Mouse (Mus musculus) myocyte (in vitro differentiated cells): ENCODE data around the gene Aldh1l1. TPM values are rescaled to one million over a fixed set of nuclear protein-coding genes. Genes with fewer than 3 reads are reported as not detected.

Source experiments
- H3K27me3 ChIP-seq: one replicate; pipeline ENCODE4 v1.6.1; 2011; ENCODE audit not compliant: control insufficient read depth, insufficient read depth, insufficient read length
- H3K36me3 ChIP-seq: one replicate; pipeline ENCODE4 v1.6.1; 2011; ENCODE audit not compliant: control insufficient read depth, insufficient read depth
- H3K4me2 ChIP-seq: one replicate; pipeline ENCODE4 v1.6.1; 2011; ENCODE audit warnings: low read depth, control low read depth
- H3K4me3 ChIP-seq: one replicate; pipeline ENCODE4 v1.5.1; 2011; ENCODE audit warnings: mild to moderate bottlenecking, control low read depth, moderate library complexity
- H3K79me2 ChIP-seq: one replicate; pipeline ENCODE4 v1.6.1; 2011; ENCODE audit not compliant: control insufficient read depth, insufficient read depth
- H3ac ChIP-seq: one replicate; pipeline ENCODE4 v1.6.1; 2011; ENCODE audit not compliant: control insufficient read depth, insufficient read length
- CEBPB ChIP-seq: IDR thresholded peaks from 2 replicates; pipeline ENCODE4 v1.6.1; 2011; ENCODE audit warnings: mild to moderate bottlenecking, moderate library complexity; ENCODE audit not compliant: poor library complexity, insufficient read depth, severe bottlenecking
- E2F4 ChIP-seq: IDR thresholded peaks from one replicate; pipeline ENCODE4 v1.6.1; 2011; ENCODE audit warnings: mild to moderate bottlenecking, control low read depth, moderate library complexity; ENCODE audit not compliant: insufficient read depth
- MAX ChIP-seq: IDR thresholded peaks from one replicate; pipeline ENCODE4 v1.6.1; 2011; ENCODE audit warnings: low read depth, mild to moderate bottlenecking, control low read depth
- MYOD1 ChIP-seq, 3 experiments: IDR thresholded peaks; one replicate each; pipeline ENCODE4 v1.6.1; 2011; ENCODE audit warnings: control low read depth in 2 of 3, low read depth in 2 of 3, mild to moderate bottlenecking in 2 of 3, moderate library complexity in 1 of 3; ENCODE audit not compliant: insufficient read length in 2 of 3, control insufficient read depth in 1 of 3
- MYOG ChIP-seq, 3 experiments: IDR thresholded peaks; one replicate each; pipeline ENCODE4 v1.6.1; 2011; ENCODE audit warnings: control low read depth in 2 of 3, low read depth in 2 of 3, mild to moderate bottlenecking in 2 of 3; ENCODE audit not compliant: insufficient read length in 2 of 3, control insufficient read depth in 1 of 3, insufficient read depth in 1 of 3
- POLR2A ChIP-seq: IDR thresholded peaks from one replicate; pipeline ENCODE4 v1.6.1; 2011; ENCODE audit warnings: low read depth, mild to moderate bottlenecking, control low read depth, moderate library complexity; ENCODE audit not compliant: insufficient read length
- POLR2AphosphoS2 ChIP-seq: IDR thresholded peaks from one replicate; pipeline ENCODE4 v1.6.1; 2011; ENCODE audit warnings: low read depth, control low read depth; ENCODE audit not compliant: insufficient read length
- REST ChIP-seq: IDR thresholded peaks from one replicate; pipeline ENCODE4 v1.6.1; 2011; ENCODE audit warnings: mild to moderate bottlenecking, control low read depth, moderate library complexity; ENCODE audit not compliant: insufficient read depth, insufficient read length
- SRF ChIP-seq: IDR thresholded peaks from one replicate; pipeline ENCODE4 v1.6.1; 2011; ENCODE audit warnings: low read depth; ENCODE audit not compliant: control insufficient read depth, insufficient read length
- TCF12 ChIP-seq: IDR thresholded peaks from one replicate; pipeline ENCODE4 v1.6.1; 2011; ENCODE audit warnings: mild to moderate bottlenecking, control low read depth; ENCODE audit not compliant: poor library complexity, insufficient read depth, severe bottlenecking
- TCF3 ChIP-seq: IDR thresholded peaks from one replicate; pipeline ENCODE4 v1.6.1; 2011; ENCODE audit warnings: low read depth, control low read depth; ENCODE audit not compliant: insufficient read length
- USF1 ChIP-seq: IDR thresholded peaks from one replicate; pipeline ENCODE4 v1.6.1; 2011; ENCODE audit warnings: low read depth, mild to moderate bottlenecking, control low read depth, moderate library complexity
- polyA plus RNA-seq: library from polyadenylated mRNA; unstranded; fragments of >200 nt; fragmentation: generic; extraction: Trizol; gene quantifications from one replicate; pipeline ENCODE4 v1.2.1, GENCODE M21; 2012; ENCODE audit warnings: missing spikeins

The Aldh1l1 gene
- polyA plus RNA-seq, 1 experiment = 1.1 TPM

DNA sequence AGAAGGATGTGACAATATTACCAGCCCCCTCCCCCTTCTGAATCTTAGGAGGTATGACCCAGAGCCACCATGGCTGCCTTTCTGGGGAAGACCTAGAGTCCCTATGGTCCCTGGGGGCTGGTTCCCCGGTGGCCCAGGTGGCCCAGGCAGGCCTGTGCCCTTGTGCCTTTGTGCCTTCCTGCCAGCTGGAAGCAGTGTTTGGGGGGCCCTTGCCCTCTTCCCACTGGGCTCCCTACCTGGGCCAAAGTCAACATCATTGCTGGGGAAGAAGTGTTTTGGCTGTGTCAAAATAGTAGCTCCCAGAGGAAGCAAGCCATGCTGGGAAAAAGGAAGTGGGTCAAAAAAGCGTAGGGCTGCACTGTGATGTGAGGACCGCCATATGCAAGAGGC, 11.9 kb upstream of the Aldh1l1 start:
- no peak overlapping the region for H3K4me3 ChIP-seq
- TF ChIP-seq TCF12 (no peak), REST (no peak), USF1 (no peak), SRF (no peak), MYOD1 (IDR thresholded peaks at IDR 0.05; ENCODE audit: control insufficient read depth in 1 of 3, insufficient read length in 2 of 3, low read depth in 2 of 3) (no peak), TCF3 (no peak), MAX (no peak), POLR2A (no peak), E2F4 (no peak), CEBPB (no peak), POLR2AphosphoS2 (no peak), MYOG (IDR thresholded peaks at IDR 0.05; ENCODE audit: control insufficient read depth in 1 of 3, insufficient read depth in 1 of 3, insufficient read length in 2 of 3, low read depth in 2 of 3) (no peak)
- peaks cover 27% of the 10 kb centered on the region for H3K27me3 ChIP-seq
- H3K79me2 ChIP-seq = no peaks in the 10 kb centered on the region
- no peaks in the 10 kb centered on the region for H3K36me3 ChIP-seq
- H3ac ChIP-seq = no peak overlapping the region
- no peak overlapping the region for H3K4me2 ChIP-seq

DNA sequence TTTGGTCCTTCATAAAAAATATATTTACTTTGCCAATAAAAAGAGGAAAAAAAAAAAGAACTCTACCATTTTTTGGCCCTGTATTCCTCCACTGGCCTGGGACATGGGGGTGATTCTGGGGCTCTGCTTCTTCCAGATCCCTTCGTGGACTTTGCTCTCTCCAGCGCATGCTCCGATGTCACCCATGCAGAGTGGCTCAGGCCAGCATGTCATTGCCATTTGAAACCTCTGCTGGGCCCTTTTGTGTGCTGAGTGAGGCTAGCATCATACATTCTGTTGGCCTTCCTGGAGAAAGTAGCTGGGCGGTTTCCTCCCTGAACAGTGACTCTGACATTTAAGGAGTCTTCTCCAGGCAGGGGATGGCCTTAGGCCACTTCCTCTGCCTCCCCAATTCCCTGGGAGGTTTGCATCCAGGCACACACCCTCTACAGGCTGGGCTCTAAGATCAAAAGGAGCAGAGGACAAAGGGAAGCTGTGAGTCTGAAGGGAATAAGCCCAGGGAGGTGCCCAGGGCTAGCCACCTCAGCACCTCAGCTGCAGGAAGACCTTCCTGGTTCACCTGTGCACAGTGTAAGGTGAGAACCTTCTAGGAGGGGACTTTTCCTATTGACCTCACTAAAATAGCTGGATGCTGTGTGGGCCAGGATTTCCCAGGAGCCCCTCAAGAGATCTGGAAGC, 10.9 kb upstream of the Aldh1l1 start:
- no peak overlapping the region for H3K4me3 ChIP-seq
- TF ChIP-seq MYOG (IDR thresholded peaks at IDR 0.05; ENCODE audit: control insufficient read depth in 1 of 3, insufficient read depth in 1 of 3, insufficient read length in 2 of 3, low read depth in 2 of 3) (no peak), MYOD1 (IDR thresholded peaks at IDR 0.05; ENCODE audit: control insufficient read depth in 1 of 3, insufficient read length in 2 of 3, low read depth in 2 of 3) (no peak), POLR2AphosphoS2 (no peak), CEBPB (no peak), SRF (no peak), E2F4 (no peak), REST (no peak), USF1 (no peak)
- H3K36me3 ChIP-seq = no peaks in the 10 kb centered on the region
- H3K79me2 ChIP-seq = no peaks in the 10 kb centered on the region
- no peak overlapping the region for H3ac ChIP-seq
- H3K4me2 ChIP-seq = no peak overlapping the region
- peaks cover 27% of the 10 kb centered on the region for H3K27me3 ChIP-seq

- TF ChIP-seq TCF3 (no peak), POLR2AphosphoS2 (no peak), USF1 (no peak), MYOG (IDR thresholded peaks at IDR 0.05; ENCODE audit: control insufficient read depth in 1 of 3, insufficient read depth in 1 of 3, insufficient read length in 2 of 3, low read depth in 2 of 3) (no peak), SRF (no peak), MAX (no peak), TCF12 (no peak), CEBPB (no peak), POLR2A (no peak), MYOD1 (IDR thresholded peaks at IDR 0.05; ENCODE audit: control insufficient read depth in 1 of 3, insufficient read length in 2 of 3, low read depth in 2 of 3) (no peak), E2F4 (no peak), REST (no peak)
- no peaks in the 10 kb centered on the region for H3K36me3 ChIP-seq
- peaks cover 27% of the 10 kb centered on the region for H3K27me3 ChIP-seq
- H3K4me3 ChIP-seq = no peak overlapping the region
- no peak overlapping the region for H3ac ChIP-seq
- H3K4me2 ChIP-seq = no peak overlapping the region
- no peaks in the 10 kb centered on the region for H3K79me2 ChIP-seq
Measured at GRCm38 (mm10) chr6:90475854-90476212, 10.4 kb upstream of the Aldh1l1 start.

- Histone ChIP-seq H3K79me2 (no peaks in the 10 kb centered on the region), H3ac (no peak overlapping the region), H3K4me2 (peak overlapping the region; percentile 30), H3K4me3 (no peak overlapping the region), H3K27me3 (peaks cover 21% of the 10 kb centered on the region), H3K36me3 (no peaks in the 10 kb centered on the region)
- no peak for TF ChIP-seq CEBPB
- no peak for TF ChIP-seq USF1
- TF ChIP-seq REST = no peak
- TF ChIP-seq E2F4 = no peak
- TF ChIP-seq TCF12 = no peak
- no peak for TF ChIP-seq POLR2A
- TF ChIP-seq TCF3 = no peak
- TF ChIP-seq MAX = no peak
- TF ChIP-seq POLR2AphosphoS2 = no peak
- TF ChIP-seq MYOD1 (IDR thresholded peaks at IDR 0.05; ENCODE audit: control insufficient read depth in 1 of 3, insufficient read length in 2 of 3, low read depth in 2 of 3) = peak in 1 of 3 experiments; percentile 27
- TF ChIP-seq MYOG (IDR thresholded peaks at IDR 0.05; ENCODE audit: control insufficient read depth in 1 of 3, insufficient read depth in 1 of 3, insufficient read length in 2 of 3, low read depth in 2 of 3) = peak in 1 of 3 experiments; percentile 11
- no peak for TF ChIP-seq SRF
Measured at GRCm38 (mm10) chr6:90476941-90477518, 9.2 kb upstream of the Aldh1l1 start.
